Mouse (Mus musculus) kidney, embryonic 14.5 days (tissue): Measurements from ENCODE around the gene Cops7b. TPM values are rescaled to one million over a fixed set of nuclear protein-coding genes. Genes with fewer than 3 reads are reported as not detected.

ENCODE experiments used
- ATAC-seq: fragments of 200-750 bp; cut with Nextera tagmentation; 2 replicates; pipeline ENCODE4 v1.8.0; 2017; ENCODE audit warnings: moderate number of reproducible peaks, mild to moderate bottlenecking, moderate TSS enrichment, moderate library complexity; ENCODE audit not compliant: low FRiP score, low TSS enrichment
- H3K27ac ChIP-seq: fragments of 300-500 bp; sonication (generic); 2 replicates; pipeline ENCODE4 v1.5.1; 2014; ENCODE audit warnings: low read depth, mild to moderate bottlenecking, low read length, moderate library complexity, mixed read lengths
- H3K27me3 ChIP-seq: fragments of 300-500 bp; sonication (generic); 2 replicates; pipeline ENCODE4 v1.6.1; 2014; ENCODE audit warnings: mild to moderate bottlenecking, low read length; ENCODE audit not compliant: control insufficient read depth, insufficient read depth
- H3K36me3 ChIP-seq: fragments of 300-500 bp; sonication (generic); 2 replicates; pipeline ENCODE4 v1.6.1; 2014; ENCODE audit warnings: low read length, mixed read lengths; ENCODE audit not compliant: control insufficient read depth, insufficient read depth
- H3K4me1 ChIP-seq: fragments of 300-500 bp; sonication (generic); 2 replicates; pipeline ENCODE4 v1.6.1; 2014; ENCODE audit warnings: low read length, mixed read lengths; ENCODE audit not compliant: control insufficient read depth, insufficient read depth
- H3K4me2 ChIP-seq: fragments of 300-500 bp; sonication (generic); replicated peaks from 2 replicates; pipeline ENCODE4 v1.6.1; 2014; ENCODE audit warnings: low read depth, mild to moderate bottlenecking, low read length
- H3K4me3 ChIP-seq: fragments of 300-500 bp; sonication (generic); 2 replicates; pipeline ENCODE4 v1.5.1; 2014; ENCODE audit warnings: mild to moderate bottlenecking, low read length
- H3K9ac ChIP-seq: fragments of 300-500 bp; sonication (generic); 2 replicates; pipeline ENCODE4 v1.6.1; 2014; ENCODE audit warnings: low read depth, mild to moderate bottlenecking, low read length, moderate library complexity
- H3K9me3 ChIP-seq: fragments of 300-500 bp; sonication (generic); 2 replicates; pipeline ENCODE4 v1.6.1; 2016; ENCODE audit warnings: low read length; ENCODE audit not compliant: control insufficient read depth
- WGBS: fragments of 180-500 bp; shearing (Covaris S2); extraction: QIAGEN DNeasy Blood & Tissue Kit; methylation state at CpG from one replicate; pipeline ENCODE4 v1.1.7; 2014; 5-methylcytosine and 5-hydroxymethylcytosine counted together
- polyA plus RNA-seq: library from polyadenylated mRNA; unstranded; fragments of >200 nt; fragmentation: Nextera tagmentation; extraction: Ambion mirVana; gene quantifications from 2 replicates; pipeline ENCODE4 v1.2.1, GENCODE M21; 2014

Cops7b gene
- polyA plus RNA-seq, 1 experiment from 2014 or later = 40.4 TPM

GRCm38 (mm10) chr1:86557872-86558271 is 24.8 kb upstream of the Cops7b start:
- no peak overlapping the region for H3K4me2 ChIP-seq
- H3K27ac ChIP-seq = no peak overlapping the region
- no peaks in the 10 kb centered on the region for H3K4me1 ChIP-seq
- 61% methylated on average over 7 of the region's 7 CpGs for WGBS
- H3K9me3 ChIP-seq = no peaks in the 10 kb centered on the region
- H3K27me3 ChIP-seq = no peaks in the 10 kb centered on the region
- no peak overlapping the region for H3K9ac ChIP-seq
- peaks cover 11% of the 10 kb centered on the region; the same call in 1 of the 2 replicates for H3K36me3 ChIP-seq
- no peak overlapping the region for H3K4me3 ChIP-seq
- ATAC-seq = no peak

- no peak overlapping the region for H3K9ac ChIP-seq
- peaks cover 13% of the 10 kb centered on the region; the same call in 1 of the 2 replicates for H3K36me3 ChIP-seq
- no peak for ATAC-seq
- H3K4me3 ChIP-seq = no peak overlapping the region
- WGBS = 91% methylated on average over 3 of the region's 3 CpGs
- H3K27ac ChIP-seq = no peak overlapping the region
- H3K4me2 ChIP-seq = no peak overlapping the region
- no peaks in the 10 kb centered on the region for H3K9me3 ChIP-seq
- H3K4me1 ChIP-seq = no peaks in the 10 kb centered on the region
- H3K27me3 ChIP-seq = no peaks in the 10 kb centered on the region
Observed at GRCm38 (mm10) chr1:86559232-86559631, 23.5 kb upstream of the Cops7b start.

GRCm38 (mm10) chr1:86562663-86563062 is 20.0 kb upstream of the Cops7b start:
- no peak overlapping the region for H3K4me2 ChIP-seq
- no peak overlapping the region for H3K27ac ChIP-seq
- 78% methylated on average over 2 of the region's 2 CpGs for WGBS
- ATAC-seq = no peak
- peaks cover 15% of the 10 kb centered on the region; the same call in 1 of the 2 replicates for H3K36me3 ChIP-seq
- H3K9ac ChIP-seq = no peak overlapping the region
- no peaks in the 10 kb centered on the region for H3K9me3 ChIP-seq
- no peaks in the 10 kb centered on the region for H3K4me1 ChIP-seq
- H3K4me3 ChIP-seq = no peak overlapping the region
- H3K27me3 ChIP-seq = no peaks in the 10 kb centered on the region

- 76% methylated on average over 2 of the region's 2 CpGs for whole genome bisulfite sequencing
- Histone ChIP-seq H3K27ac (no peak overlapping the region), H3K4me2 (no peak overlapping the region), H3K9ac (no peak overlapping the region), H3K4me1 (no peaks in the 10 kb centered on the region), H3K36me3 (peaks cover 11% of the 10 kb centered on the region; the same call in 1 of the 2 replicates), H3K4me3 (no peak overlapping the region), H3K9me3 (no peaks in the 10 kb centered on the region), H3K27me3 (no peaks in the 10 kb centered on the region)
- ATAC-seq = no peak
Observed at GRCm38 (mm10) chr1:86568409-86568808, 14.3 kb upstream of the Cops7b start.

GRCm38 (mm10) chr1:86569292-86569860 is 13.3 kb upstream of the Cops7b start:
- no peak overlapping the region for H3K9ac ChIP-seq
- H3K4me2 ChIP-seq = no peak overlapping the region
- H3K27ac ChIP-seq = no peak overlapping the region
- H3K4me3 ChIP-seq = no peak overlapping the region
- peaks cover 8% of the 10 kb centered on the region; the same call in 1 of the 2 replicates for H3K36me3 ChIP-seq
- 90% methylated on average over 2 of the region's 2 CpGs for WGBS
- ATAC-seq = no peak
- H3K27me3 ChIP-seq = no peaks in the 10 kb centered on the region
- H3K9me3 ChIP-seq = no peaks in the 10 kb centered on the region
- no peaks in the 10 kb centered on the region for H3K4me1 ChIP-seq

- H3K9ac ChIP-seq = no peak overlapping the region
- 95% methylated on average over 2 of the region's 2 CpGs for WGBS
- H3K4me3 ChIP-seq = no peak overlapping the region
Observed at GRCm38 (mm10) chr1:86571381-86571780, 11.3 kb upstream of the Cops7b start.

GRCm38 (mm10) chr1:86571941-86572340 is 10.8 kb upstream of the Cops7b start:
- no peaks in the 10 kb centered on the region for H3K27me3 ChIP-seq
- no peak overlapping the region for H3K9ac ChIP-seq
- H3K27ac ChIP-seq = no peak overlapping the region
- no peaks in the 10 kb centered on the region for H3K4me1 ChIP-seq
- 87% methylated on average over 4 of the region's 4 CpGs for WGBS
- no peak overlapping the region for H3K4me2 ChIP-seq
- H3K36me3 ChIP-seq = peaks cover 6% of the 10 kb centered on the region; the same call in 1 of the 2 replicates
- ATAC-seq = no peak
- no peak overlapping the region for H3K4me3 ChIP-seq
- H3K9me3 ChIP-seq = no peaks in the 10 kb centered on the region

More at GRCm38 (mm10) chr1:86571381-86571780, 11.3 kb upstream of the Cops7b start:
- peaks cover 8% of the 10 kb centered on the region; the same call in 1 of the 2 replicates for H3K36me3 ChIP-seq
- H3K9me3 ChIP-seq = no peaks in the 10 kb centered on the region
- ATAC-seq = no peak
- H3K4me2 ChIP-seq = no peak overlapping the region
- H3K27me3 ChIP-seq = no peaks in the 10 kb centered on the region
- no peaks in the 10 kb centered on the region for H3K4me1 ChIP-seq
- H3K27ac ChIP-seq = no peak overlapping the region

GRCm38 (mm10) chr1:86580426-86580825 is 2.3 kb upstream of the Cops7b start:
- Histone ChIP-seq H3K4me2 (no peak overlapping the region), H3K9me3 (no peaks in the 10 kb centered on the region), H3K9ac (no peak overlapping the region), H3K27me3 (no peaks in the 10 kb centered on the region), H3K4me3 (no peak overlapping the region), H3K36me3 (no peaks in the 10 kb centered on the region), H3K4me1 (peaks cover 6% of the 10 kb centered on the region; the same call in 1 of the 2 replicates), H3K27ac (no peak overlapping the region)
- ATAC-seq = no peak
- 81% methylated on average over 6 of the region's 6 CpGs for whole genome bisulfite sequencing

GRCm38 (mm10) chr1:86581692-86582450 is 833 bp upstream of the Cops7b start:
- Histone ChIP-seq H3K9me3 (no peaks in the 10 kb centered on the region), H3K36me3 (no peaks in the 10 kb centered on the region), H3K9ac (peak overlapping the region; percentile 89), H3K4me3 (peak overlapping the region; percentile 93), H3K27me3 (no peaks in the 10 kb centered on the region), H3K4me2 (peak overlapping the region; percentile 77), H3K27ac (peak overlapping the region; percentile 55; the same call in 1 of the 2 replicates), H3K4me1 (peaks cover 6% of the 10 kb centered on the region; the same call in 1 of the 2 replicates)
- ATAC-seq = peak; percentile 79
- under 1% methylated on average over 37 of the region's 38 CpGs for WGBS
